ENCODE assay signal across 9 mouse cellular contexts in the genomic region with DNA sequence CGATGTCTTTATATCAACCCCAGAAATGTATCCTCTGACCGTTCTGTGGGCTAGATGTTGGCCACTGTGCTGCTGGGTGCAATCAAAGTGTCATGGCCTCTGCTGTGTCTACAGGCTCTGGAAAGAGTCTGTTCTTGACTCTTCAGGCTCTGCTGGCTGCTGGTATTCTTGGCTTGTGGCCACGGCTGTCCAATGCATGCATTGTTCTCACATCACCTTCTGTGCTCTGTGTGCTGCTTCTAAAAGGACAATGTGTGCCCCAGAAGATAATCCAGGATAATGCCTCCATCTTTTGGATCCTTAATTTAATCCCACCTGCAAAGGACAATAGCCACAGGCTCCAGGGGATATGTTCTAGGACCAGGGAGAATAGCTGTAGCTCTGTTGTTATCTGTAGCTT.
DNase-seq lines count a peak whose midpoint lies in the region; ATAC-seq lines count a peak whose summit lies in the region.
"Had no signal": no experiment of that assay in that cellular context is flagged by ENCODE, and none has a peak within 500 bp of the region (broad histone marks: within the 10 kb centered on the region; RNA-seq: fewer than 3 reads in every experiment).

No protein-coding gene starts in this region.

- ATAC-seq in heart, embryonic 12.5 days (ENCODE audit: insufficient number of reproducible peaks, low FRiP score), result peak; percentile 81; the same call in 1 of the 2 replicates

- H3K9ac ChIP-seq in heart, embryonic 12.5 days, result no peak overlapping the region
- H3K9ac ChIP-seq: embryonic facial prominence, embryonic 13.5 days had no signal

- peaks cover 17% of the 10 kb centered on the region for H3K4me1 ChIP-seq in heart, embryonic 12.5 days (replicated peaks)

- peak overlapping the region; percentile 75 for H3K27ac ChIP-seq in heart, embryonic 12.5 days (ENCODE audit: poor library complexity, severe bottlenecking)
- H3K27ac ChIP-seq: embryonic facial prominence, embryonic 13.5 days; kidney, postnatal 0 days had no signal

- 53% methylated on average over 3 of the region's 3 CpGs for WGBS in heart, embryonic 12.5 days

- no peak overlapping the region for H3K4me2 ChIP-seq in heart, embryonic 12.5 days
- H3K4me2 ChIP-seq: embryonic facial prominence, embryonic 13.5 days had no signal

- H3K27me3 ChIP-seq in heart, embryonic 12.5 days (replicated peaks), result no peaks in the 10 kb centered on the region
- H3K27me3 ChIP-seq: embryonic facial prominence, embryonic 13.5 days had no signal

- H3K9me3 ChIP-seq in heart, embryonic 12.5 days (replicated peaks), result peaks cover 4% of the 10 kb centered on the region; the same call in 1 of the 2 replicates
- H3K9me3 ChIP-seq: embryonic facial prominence, embryonic 13.5 days had no signal

- no peaks in the 10 kb centered on the region for H3K36me3 ChIP-seq in heart, embryonic 12.5 days
- H3K36me3 ChIP-seq: embryonic facial prominence, embryonic 13.5 days had no signal

- peak; percentile 48 for DNase-seq in layer of hippocampus, adult 9-11 months
- DNase-seq in layer of hippocampus, postnatal 14 days (ENCODE audit: low spot score in 2 of 2), result no peak
- DNase-seq in cerebellum, postnatal 25 days, result peak; percentile 47 to 69
- DNase-seq in lung, postnatal 4 days, result peak; percentile 33 to 50
- DNase-seq in thymus, adult 18-20 months, result no peak
- no peak for DNase-seq in spleen, postnatal 14 days (ENCODE audit: low spot score in 2 of 2)

- H3K4me3 ChIP-seq in heart, embryonic 12.5 days, result no peak overlapping the region
- H3K4me3 ChIP-seq: embryonic facial prominence, embryonic 13.5 days had no signal

Comparison
In these comparisons a context has a peak if more than half of its experiments do, and no peak if none do; other contexts are left out.
1. DNase-seq: peak in layer of hippocampus, adult 9-11 months (single experiment), cerebellum, postnatal 25 days (2 of 2) and lung, postnatal 4 days (2 of 2); none in layer of hippocampus, postnatal 14 days (0 of 2), thymus, adult 18-20 months (0 of 2) and spleen, postnatal 14 days (0 of 2).